Mouse (Mus musculus) skeletal muscle tissue, postnatal 0 days (tissue): ENCODE results near the gene Zbtb17. TPM values are rescaled to one million over a fixed set of nuclear protein-coding genes. Genes with fewer than 3 reads are reported as not detected.

Source experiments
- polyA plus RNA-seq: library from polyadenylated mRNA; unstranded; fragments of >200 nt; fragmentation: Nextera tagmentation; extraction: Ambion mirVana; gene quantifications from 2 replicates; pipeline ENCODE4 v1.2.1, GENCODE M21; 2015

Zbtb17 gene
- 15.5 and 16.1 TPM in 2 replicates for polyA plus RNA-seq

GRCm38 (mm10) chr4:141444451-141445327, at the start of gene Zbtb17:
Gene Zbtb17, plus strand, starts transcription at chr4:141444654.

GRCm38 (mm10) chr4:141398545-141398944, 45.9 kb upstream of the Zbtb17 start, which contains the start of gene Clcnka:
Gene Clcnka, minus strand, starts transcription at chr4:141398724.

GRCm38 (mm10) chr4:141415924-141416323, 28.5 kb upstream of the Zbtb17 start, which contains the start of gene Clcnkb:
Gene Clcnkb, minus strand, starts transcription at chr4:141416014.

GRCm38 (mm10) chr4:141420192-141420829, 24.1 kb upstream of the Zbtb17 start, which contains the start of gene Hspb7:
Gene Hspb7, plus strand, starts transcription at chr4:141420779.

GRCm38 (mm10) chr4:141435974-141436373, 8.5 kb upstream of the Zbtb17 start, which contains the start of gene Srarp:
Gene Srarp, minus strand, starts transcription at chr4:141436105.

Other genes starting within 250 kb of the Zbtb17 start
- 1.0 and 1.2 TPM in 2 replicates for gene Rsg1, start 230.7 kb upstream of the Zbtb17 start, polyA plus RNA-seq
- gene Arhgef19, start 205.2 kb upstream of the Zbtb17 start, polyA plus RNA-seq: 0.81 and 1.7 TPM in 2 replicates
- gene Epha2, start 143.4 kb upstream of the Zbtb17 start, polyA plus RNA-seq: 0.54 and 0.99 TPM in 2 replicates
- gene Fam131c, start 76.4 kb upstream of the Zbtb17 start, polyA plus RNA-seq: 0.17 TPM in 1 of 2 replicates, not detected in the other
- 0.69 and 1.3 TPM in 2 replicates for gene Clcnka, start 45.9 kb upstream of the Zbtb17 start, polyA plus RNA-seq
- 0.06 TPM in 1 of 2 replicates, not detected in the other for gene Clcnkb, start 28.6 kb upstream of the Zbtb17 start, polyA plus RNA-seq
- gene Hspb7, start 23.9 kb upstream of the Zbtb17 start, polyA plus RNA-seq: 66.3 and 81.8 TPM in 2 replicates
- gene Srarp, start 8.5 kb upstream of the Zbtb17 start, polyA plus RNA-seq: not detected in 2 replicates
- 2.7 and 3.3 TPM in 2 replicates for gene Spen, start 93.9 kb downstream of the Zbtb17 start, polyA plus RNA-seq
- 7.2 and 9.5 TPM in 2 replicates for gene Fblim1, start 161.4 kb downstream of the Zbtb17 start, polyA plus RNA-seq
- 4.8 and 5.6 TPM in 2 replicates for gene Tmem82, start 174.0 kb downstream of the Zbtb17 start, polyA plus RNA-seq
- 22.5 and 27.9 TPM in 2 replicates for gene Slc25a34, start 179.2 kb downstream of the Zbtb17 start, polyA plus RNA-seq
- 4.0 and 4.2 TPM in 2 replicates for gene Plekhm2, start 220.2 kb downstream of the Zbtb17 start, polyA plus RNA-seq
- 2.4 TPM in 1 of 2 replicates, not detected in the other for gene Rsc1a1, start 240.9 kb downstream of the Zbtb17 start, polyA plus RNA-seq